Mouse (Mus musculus): Measurements from ENCODE around the gene Ppm1b.

DNA sequence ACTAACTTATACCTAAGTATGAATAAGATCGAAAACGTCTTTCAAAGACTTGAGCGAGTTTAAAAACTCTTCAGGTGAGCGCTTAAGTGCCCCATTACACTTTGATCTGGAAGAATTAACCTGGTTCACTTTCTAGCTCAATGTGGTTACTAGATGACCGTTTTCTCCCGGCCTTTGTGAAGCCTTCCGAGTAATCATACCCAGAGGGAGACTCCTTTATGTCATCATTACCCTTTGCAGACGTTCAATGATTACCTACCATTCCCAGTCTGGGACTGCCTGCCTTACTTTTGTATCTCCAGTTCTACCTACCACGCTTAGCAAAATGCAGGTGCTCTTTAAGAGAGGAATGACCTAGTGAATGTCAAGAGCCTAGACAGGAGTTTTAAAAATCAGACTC, at the start of gene Ppm1b:
- TF ChIP-seq CTCF (IDR thresholded peaks at IDR 0.05; ENCODE audit: low read depth) (no peak), EP300 (IDR thresholded peaks at IDR 0.05; ENCODE audit: low read depth) (no peak)

Measured in liver, embryonic 14.5 days (tissue).